Mouse (Mus musculus) CH12.LX (cell line): ENCODE results near the gene Hyal2.

Experiments
- CHD1 ChIP-seq: IDR thresholded peaks from 2 replicates; pipeline ENCODE4 v1.6.1; 2012; ENCODE audit warnings: low read depth, low read length, improper control_type of control experiment, inconsistent platforms
- CTCF ChIP-seq, 2 experiments: IDR thresholded peaks in 1 of 2; conservative IDR thresholded peaks in 1 of 2; 2 replicates each; pipeline ENCODE4 v1.5.1; 2011 to 2012; ENCODE audit warnings: low read depth in 2 of 2, low read length in 2 of 2, improper control_type of control experiment in 1 of 2, inconsistent platforms in 1 of 2, mild to moderate bottlenecking in 1 of 2, moderate library complexity in 1 of 2
- HCFC1 ChIP-seq: IDR thresholded peaks from 2 replicates; pipeline ENCODE4 v1.6.1; 2012; ENCODE audit warnings: low read depth, mild to moderate bottlenecking, inconsistent platforms, low read length, improper control_type of control experiment
- MXI1 ChIP-seq: IDR thresholded peaks from 2 replicates; pipeline ENCODE4 v1.6.1; 2011; ENCODE audit warnings: mild to moderate bottlenecking, low read depth, low read length, improper control_type of control experiment
- NRF1 ChIP-seq: IDR thresholded peaks from 2 replicates; pipeline ENCODE4 v1.6.1; 2014; ENCODE audit warnings: low read depth, mild to moderate bottlenecking, inconsistent platforms, low read length, improper control_type of control experiment, moderate library complexity
- POLR2A ChIP-seq: IDR thresholded peaks from 2 replicates; pipeline ENCODE4 v1.6.1; 2011; ENCODE audit warnings: low read depth, mild to moderate bottlenecking, improper control_type of control experiment, low read length

GRCm38 (mm10) chr9:107572327-107572662 lies 4.5 kb downstream of the Hyal2 start:
- TF ChIP-seq NRF1 (no peak), POLR2A (no peak), CTCF (conservative IDR thresholded peaks at IDR 0.05 in 1 of 2, IDR thresholded peaks at IDR 0.05 in 1 of 2; ENCODE audit: low read depth in 2 of 2, low read length in 2 of 2) (no peak), HCFC1 (no peak), CHD1 (no peak), MXI1 (no peak)
